Mouse (Mus musculus) thymus, adult 2 months (tissue): ENCODE measurements at regions not wholly inside any gene's neighbourhood (a gene's known extent, or its start where the extent isn't known, plus 50 kb on each side); places are given as distances from the start of the nearest gene placed in this dataset.

Experiments
- CTCF ChIP-seq: fragments of 200-500 bp; IDR thresholded peaks from 2 replicates; pipeline ENCODE4 v1.5.1; 2012; ENCODE audit warnings: mild to moderate bottlenecking, control low read depth, low read length, moderate library complexity, borderline replicate concordance; ENCODE audit not compliant: control insufficient read depth, poor library complexity, insufficient read depth; ENCODE audit errors: extremely low read depth
- POLR2A ChIP-seq: fragments of 200-500 bp; IDR thresholded peaks from 2 replicates; pipeline ENCODE4 v1.6.1; 2012; ENCODE audit warnings: mild to moderate bottlenecking, low read length, control low read depth, moderate library complexity; ENCODE audit not compliant: control insufficient read depth, poor library complexity, insufficient read depth; ENCODE audit errors: extremely low read depth

- TF ChIP-seq POLR2A (no peak), CTCF (no peak)
Measured at GRCm38 (mm10) chr1:13751381-13751780, 2337.5 kb downstream of the A830018L16Rik start.
